Mouse (Mus musculus): ENCODE data around the gene Cyp2d11.

DNA sequence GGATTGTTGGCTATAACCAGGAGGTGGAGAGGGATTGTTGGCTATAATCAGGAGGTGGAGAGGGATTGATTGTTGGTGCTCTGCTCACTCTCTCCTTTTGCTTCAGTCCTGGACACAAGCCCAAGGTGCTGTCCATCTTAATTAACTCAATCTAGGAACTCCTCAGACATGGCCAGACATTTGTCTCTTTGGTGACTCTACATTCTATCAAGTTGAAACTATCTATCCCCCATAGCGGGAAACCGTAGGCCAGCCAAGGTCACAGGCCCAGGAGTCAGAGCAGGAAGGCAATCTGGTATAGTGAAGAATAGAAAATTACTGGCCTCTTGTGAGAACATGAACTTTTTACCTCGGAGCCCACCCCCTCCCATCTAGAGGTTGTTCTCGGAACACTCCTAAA is 31.6 kb downstream of the Cyp2d11 start:
- TF ChIP-seq CTCF (IDR thresholded peaks at IDR 0.05; ENCODE audit: control insufficient read depth, insufficient read depth, insufficient read length), result no peak
- no peak for TF ChIP-seq MYOD1 (IDR thresholded peaks at IDR 0.05; ENCODE audit: control insufficient read depth, insufficient read length, low read depth)
- TF ChIP-seq USF1 (IDR thresholded peaks at IDR 0.05; ENCODE audit: low read depth), result no peak
- TF ChIP-seq MAX (IDR thresholded peaks at IDR 0.05), result no peak
- TF ChIP-seq CEBPB (IDR thresholded peaks at IDR 0.05; ENCODE audit: low read depth), result no peak

All from C2C12 (cell line).